Mouse (Mus musculus) lung, adult 2 months (tissue): ENCODE measurements at regions not wholly inside any gene's neighbourhood (a gene's known extent, or its start where the extent isn't known, plus 50 kb on each side); places are given as distances from the start of the nearest gene placed in this dataset.

ENCODE experiments used
- CTCF ChIP-seq: fragments of 200-500 bp; IDR thresholded peaks from 2 replicates; pipeline ENCODE4 v1.5.1; 2011; ENCODE audit warnings: mild to moderate bottlenecking, low read length, control low read depth; ENCODE audit not compliant: insufficient read depth
- POLR2A ChIP-seq: fragments of 200-500 bp; IDR thresholded peaks from 2 replicates; pipeline ENCODE4 v1.6.1; 2011; ENCODE audit warnings: low read depth, mild to moderate bottlenecking, control low read depth, low read length, borderline replicate concordance; ENCODE audit errors: extremely low read depth

DNA sequence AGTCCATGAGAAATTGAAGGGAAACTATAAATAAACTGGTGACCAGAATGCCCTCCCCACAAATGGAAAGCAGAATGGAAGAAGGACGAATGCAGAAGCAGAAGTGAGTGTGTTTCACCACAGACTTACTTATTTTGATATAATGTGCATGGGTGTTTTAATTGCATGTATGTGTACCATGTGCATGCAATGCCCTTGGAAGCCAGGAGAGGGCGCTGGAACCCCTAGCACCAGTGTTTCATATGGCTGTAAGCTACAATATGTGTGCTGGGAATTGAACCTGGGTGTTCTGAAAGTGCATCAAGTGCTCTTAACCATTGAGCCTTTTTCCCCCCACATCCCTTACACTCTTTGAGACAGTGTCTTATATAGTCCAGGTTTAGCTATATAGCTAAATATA, 183.1 kb upstream of the Mocs1 start:
- TF ChIP-seq CTCF (no peak), POLR2A (no peak)
